Mouse (Mus musculus): Measurements from ENCODE around the gene AI182371. TPM values are rescaled to one million over a fixed set of nuclear protein-coding genes. Genes with fewer than 3 reads are reported as not detected.

AI182371 gene
- polyA plus RNA-seq, 1 experiment from 2014 or later, result 0.47 TPM

GRCm38 (mm10) chr2:35108712-35109111 lies 7.4 kb upstream of the AI182371 start:
- peaks cover 5% of the 10 kb centered on the region; the same call in 1 of the 2 replicates for H3K4me1 ChIP-seq
- 37% methylated on average over 3 of the region's 3 CpGs for WGBS
- peak overlapping the region; percentile 76 for H3K27ac ChIP-seq (replicated peaks)
- no peak for ATAC-seq (ENCODE audit: low FRiP score, low read depth)
- H3K9me3 ChIP-seq, result no peaks in the 10 kb centered on the region
- H3K36me3 ChIP-seq, result no peaks in the 10 kb centered on the region
- peak overlapping the region; percentile 73 for H3K4me2 ChIP-seq (replicated peaks)
- peak overlapping the region; percentile 73 for H3K4me3 ChIP-seq
- peak overlapping the region; percentile 71; the same call in 1 of the 2 replicates for H3K9ac ChIP-seq (replicated peaks)
- no peaks in the 10 kb centered on the region for H3K27me3 ChIP-seq

DNA sequence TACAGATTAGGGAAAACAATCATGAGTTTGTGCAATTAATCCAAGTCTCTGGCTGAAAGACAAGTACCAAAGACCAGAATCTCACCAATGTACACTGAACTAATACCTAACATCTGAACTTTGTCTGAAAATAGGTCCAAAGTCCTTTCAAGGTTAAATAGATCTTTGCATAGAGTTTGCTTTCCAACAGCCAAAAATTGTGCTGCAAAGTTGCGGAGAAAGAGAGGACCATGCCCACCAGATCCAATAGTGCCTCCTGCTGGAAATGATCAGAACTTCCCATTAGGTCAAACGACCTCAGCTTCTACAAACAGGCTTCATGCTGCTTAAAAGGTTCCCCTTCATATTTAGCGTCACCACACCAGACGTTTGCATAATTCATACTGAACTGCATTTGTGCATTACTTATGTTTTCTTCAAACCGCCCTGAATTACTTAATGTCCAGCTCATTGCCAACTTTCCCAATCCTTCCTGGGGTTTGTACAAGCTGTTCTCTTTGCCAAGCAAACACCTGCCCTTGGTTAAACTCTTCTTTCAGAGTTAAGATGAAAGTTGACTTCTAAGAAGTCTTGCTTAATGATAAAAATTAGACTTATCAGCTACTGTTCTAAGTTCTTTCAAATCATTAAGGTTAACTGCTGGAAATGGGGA lies 6.8 kb upstream of the AI182371 start:
- Histone ChIP-seq H3K9ac (replicated peaks) (no peak overlapping the region), H3K9me3 (no peaks in the 10 kb centered on the region), H3K4me1 (peaks cover 5% of the 10 kb centered on the region; the same call in 1 of the 2 replicates), H3K4me2 (replicated peaks) (no peak overlapping the region), H3K4me3 (no peak overlapping the region), H3K27me3 (no peaks in the 10 kb centered on the region), H3K27ac (replicated peaks) (no peak overlapping the region), H3K36me3 (no peaks in the 10 kb centered on the region)
- WGBS, result 52% methylated on average over 5 of the region's 5 CpGs
- ATAC-seq (ENCODE audit: low FRiP score, low read depth), result no peak

DNA sequence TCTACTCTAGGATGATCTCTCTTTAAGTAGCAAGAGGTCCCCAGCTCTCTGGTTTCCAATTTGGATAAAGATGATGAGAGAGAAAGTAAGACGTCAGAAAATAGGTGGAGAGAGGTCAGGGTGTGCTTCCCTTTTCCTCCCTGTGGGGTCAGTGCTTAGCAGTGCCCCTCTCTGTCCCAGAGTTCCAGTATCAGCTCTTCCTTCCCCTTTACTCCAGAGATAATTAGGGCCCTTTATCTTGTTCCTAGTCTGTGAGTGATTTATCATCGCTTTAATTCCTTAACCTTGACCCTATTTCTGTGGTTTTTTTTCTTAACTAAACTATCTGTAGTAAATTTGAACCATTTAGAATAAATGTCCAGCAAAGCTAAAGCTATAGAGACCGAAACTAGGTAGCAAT lies 3.5 kb upstream of the AI182371 start:
- Histone ChIP-seq H3K27ac (replicated peaks) (no peak overlapping the region), H3K4me3 (no peak overlapping the region), H3K4me2 (replicated peaks) (no peak overlapping the region), H3K27me3 (no peaks in the 10 kb centered on the region), H3K36me3 (no peaks in the 10 kb centered on the region), H3K4me1 (0 out of 2 replicates have a peak, but pooled peaks cover under 1% of the 10 kb centered on the region), H3K9me3 (no peaks in the 10 kb centered on the region), H3K9ac (replicated peaks) (no peak overlapping the region)
- ATAC-seq (ENCODE audit: low FRiP score, low read depth), result no peak
- 71% methylated on average over 3 of the region's 3 CpGs for WGBS

DNA sequence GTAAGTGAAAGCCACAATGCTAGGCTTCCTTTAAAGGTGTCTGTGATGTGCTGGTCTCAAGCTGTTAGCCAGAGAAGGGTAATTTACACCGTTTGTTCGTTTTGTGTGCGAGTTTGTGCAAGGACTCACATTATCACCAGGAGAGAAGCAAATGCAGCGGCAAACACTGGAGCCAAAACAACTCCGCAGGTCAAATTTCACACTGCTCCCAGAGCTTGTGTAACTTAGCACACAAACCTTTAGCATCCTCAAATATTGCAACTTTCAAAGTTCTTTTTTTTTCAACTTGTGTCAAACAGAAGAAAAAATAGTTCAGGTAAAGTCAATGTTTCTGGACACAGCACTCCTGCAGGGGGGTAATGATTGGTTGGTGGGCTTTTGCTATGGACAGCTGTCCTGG lies 2.2 kb upstream of the AI182371 start:
- no peak overlapping the region for H3K27ac ChIP-seq (replicated peaks)
- H3K4me1 ChIP-seq, result no peaks in the 10 kb centered on the region
- H3K9me3 ChIP-seq, result no peaks in the 10 kb centered on the region
- H3K4me2 ChIP-seq (replicated peaks), result no peak overlapping the region
- no peak for ATAC-seq (ENCODE audit: low FRiP score, low read depth)
- no peaks in the 10 kb centered on the region for H3K27me3 ChIP-seq
- no peak overlapping the region for H3K9ac ChIP-seq (replicated peaks)
- H3K4me3 ChIP-seq, result no peak overlapping the region
- 78% methylated on average over 5 of the region's 5 CpGs for WGBS
- H3K36me3 ChIP-seq, result no peaks in the 10 kb centered on the region

- no peak for ATAC-seq (ENCODE audit: low FRiP score, low read depth)
- H3K4me1 ChIP-seq, result no peaks in the 10 kb centered on the region
- H3K36me3 ChIP-seq, result no peaks in the 10 kb centered on the region
- no peak overlapping the region for H3K4me3 ChIP-seq
- H3K27me3 ChIP-seq, result no peaks in the 10 kb centered on the region
- no peak overlapping the region for H3K27ac ChIP-seq (replicated peaks)
- no peaks in the 10 kb centered on the region for H3K9me3 ChIP-seq
- no peak overlapping the region for H3K4me2 ChIP-seq (replicated peaks)
- H3K9ac ChIP-seq (replicated peaks), result no peak overlapping the region
Measured at GRCm38 (mm10) chr2:35102777-35103176, 1.4 kb upstream of the AI182371 start.

DNA sequence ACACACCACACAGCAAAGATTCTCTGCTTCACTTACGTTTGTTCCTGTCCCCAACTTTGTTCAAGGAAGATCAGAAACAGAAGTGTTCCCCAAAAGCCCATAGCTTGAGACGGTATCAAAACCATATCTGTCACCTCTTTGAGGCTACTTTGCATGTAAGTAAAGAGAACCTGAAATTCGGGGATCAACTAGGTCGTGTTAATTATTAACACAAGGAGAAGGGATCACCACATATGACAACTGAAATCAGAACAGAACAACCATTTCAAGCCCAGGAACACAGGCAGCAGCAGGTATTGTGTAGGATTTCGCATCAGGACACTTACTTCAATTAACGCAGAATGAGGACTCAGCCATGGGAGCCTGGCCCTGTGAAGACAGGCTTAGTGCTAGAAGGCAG lies 814 bp downstream of the AI182371 start:
- H3K9ac ChIP-seq (replicated peaks), result no peak overlapping the region
- H3K9me3 ChIP-seq, result no peaks in the 10 kb centered on the region
- no peak overlapping the region for H3K27ac ChIP-seq (replicated peaks)
- 86% methylated on average over 6 of the region's 6 CpGs for WGBS
- no peak overlapping the region for H3K4me3 ChIP-seq
- no peaks in the 10 kb centered on the region for H3K27me3 ChIP-seq
- H3K36me3 ChIP-seq, result no peaks in the 10 kb centered on the region
- H3K4me2 ChIP-seq (replicated peaks), result no peak overlapping the region
- no peak for ATAC-seq (ENCODE audit: low FRiP score, low read depth)
- H3K4me1 ChIP-seq, result no peaks in the 10 kb centered on the region

GRCm38 (mm10) chr2:35087418-35087817 lies 13.9 kb downstream of the AI182371 start:
- H3K4me1 ChIP-seq, result no peaks in the 10 kb centered on the region
- ATAC-seq (ENCODE audit: low FRiP score, low read depth), result no peak
- 80% methylated on average over 4 of the region's 4 CpGs for WGBS

GRCm38 (mm10) chr2:35079166-35079565 lies 22.2 kb downstream of the AI182371 start:
- no peak for ATAC-seq (ENCODE audit: low FRiP score, low read depth)
- Histone ChIP-seq H3K36me3 (no peaks in the 10 kb centered on the region), H3K9ac (replicated peaks) (no peak overlapping the region), H3K9me3 (no peaks in the 10 kb centered on the region), H3K27ac (replicated peaks) (no peak overlapping the region), H3K4me1 (no peaks in the 10 kb centered on the region), H3K27me3 (no peaks in the 10 kb centered on the region), H3K4me3 (no peak overlapping the region), H3K4me2 (replicated peaks) (no peak overlapping the region)
- 72% methylated on average over 6 of the region's 6 CpGs for WGBS

More at GRCm38 (mm10) chr2:35087418-35087817, 13.9 kb downstream of the AI182371 start:
- H3K27me3 ChIP-seq, result no peaks in the 10 kb centered on the region
- no peak overlapping the region for H3K27ac ChIP-seq (replicated peaks)
- no peak overlapping the region for H3K9ac ChIP-seq (replicated peaks)
- no peaks in the 10 kb centered on the region for H3K36me3 ChIP-seq
- H3K9me3 ChIP-seq, result no peaks in the 10 kb centered on the region
- H3K4me2 ChIP-seq (replicated peaks), result no peak overlapping the region
- no peak overlapping the region for H3K4me3 ChIP-seq

- no peak for ATAC-seq (ENCODE audit: low FRiP score, low read depth)
Measured at GRCm38 (mm10) chr2:35074328-35074727, 27.0 kb downstream of the AI182371 start.

GRCm38 (mm10) chr2:35072547-35072946 lies 28.8 kb downstream of the AI182371 start:
- Histone ChIP-seq H3K9ac (replicated peaks) (no peak overlapping the region), H3K27ac (replicated peaks) (no peak overlapping the region), H3K4me1 (no peaks in the 10 kb centered on the region), H3K4me2 (replicated peaks) (no peak overlapping the region), H3K4me3 (no peak overlapping the region), H3K27me3 (no peaks in the 10 kb centered on the region), H3K36me3 (no peaks in the 10 kb centered on the region), H3K9me3 (peaks cover 4% of the 10 kb centered on the region; the same call in 1 of the 2 replicates)
- ATAC-seq (ENCODE audit: low FRiP score, low read depth), result no peak
- 80% methylated on average over 2 of the region's 2 CpGs for WGBS

More at GRCm38 (mm10) chr2:35074328-35074727, 27.0 kb downstream of the AI182371 start:
- Histone ChIP-seq H3K36me3 (no peaks in the 10 kb centered on the region), H3K4me3 (no peak overlapping the region), H3K9me3 (peaks cover 4% of the 10 kb centered on the region; the same call in 1 of the 2 replicates), H3K27ac (replicated peaks) (no peak overlapping the region), H3K4me1 (no peaks in the 10 kb centered on the region), H3K4me2 (replicated peaks) (no peak overlapping the region), H3K9ac (replicated peaks) (no peak overlapping the region), H3K27me3 (no peaks in the 10 kb centered on the region)
- 90% methylated on average over 3 of the region's 3 CpGs for WGBS

DNA sequence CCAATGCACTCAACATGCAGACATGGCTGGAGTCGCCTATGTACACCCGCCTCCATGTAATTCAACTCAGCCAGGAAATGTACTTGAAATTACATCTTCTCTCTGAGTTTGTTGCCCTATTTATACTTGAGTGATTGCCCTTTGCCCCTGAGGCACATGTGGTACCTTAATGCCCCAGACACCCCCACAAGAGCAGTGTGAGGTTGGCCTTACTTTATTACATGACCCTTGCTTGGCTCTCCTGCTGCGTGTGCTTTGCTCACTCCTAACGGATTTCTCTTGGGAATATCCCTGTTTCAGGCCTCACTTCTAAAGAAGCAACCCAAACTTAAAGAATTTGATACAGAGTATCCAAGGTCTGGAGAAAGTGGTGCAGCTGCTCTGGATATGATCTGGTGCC lies 31.1 kb downstream of the AI182371 start:
- no peak overlapping the region for H3K27ac ChIP-seq (replicated peaks)
- H3K4me3 ChIP-seq, result no peak overlapping the region
- H3K9me3 ChIP-seq, result peaks cover 4% of the 10 kb centered on the region; the same call in 1 of the 2 replicates
- H3K27me3 ChIP-seq, result no peaks in the 10 kb centered on the region
- H3K4me2 ChIP-seq (replicated peaks), result no peak overlapping the region
- no peaks in the 10 kb centered on the region for H3K4me1 ChIP-seq
- WGBS, result 81% methylated on average over 4 of the region's 4 CpGs
- ATAC-seq (ENCODE audit: low FRiP score, low read depth), result no peak
- no peak overlapping the region for H3K9ac ChIP-seq (replicated peaks)
- H3K36me3 ChIP-seq, result no peaks in the 10 kb centered on the region

- peaks cover 4% of the 10 kb centered on the region; the same call in 1 of the 2 replicates for H3K9me3 ChIP-seq
- H3K27me3 ChIP-seq, result no peaks in the 10 kb centered on the region
- H3K27ac ChIP-seq (replicated peaks), result no peak overlapping the region
- WGBS, result 87% methylated on average over 1 of the region's 1 CpGs
- H3K4me3 ChIP-seq, result no peak overlapping the region
- no peak overlapping the region for H3K4me2 ChIP-seq (replicated peaks)
- H3K9ac ChIP-seq (replicated peaks), result no peak overlapping the region
- no peaks in the 10 kb centered on the region for H3K36me3 ChIP-seq
- H3K4me1 ChIP-seq, result no peaks in the 10 kb centered on the region
- ATAC-seq (ENCODE audit: low FRiP score, low read depth), result no peak
Measured at GRCm38 (mm10) chr2:35069124-35069523, 32.2 kb downstream of the AI182371 start.

DNA sequence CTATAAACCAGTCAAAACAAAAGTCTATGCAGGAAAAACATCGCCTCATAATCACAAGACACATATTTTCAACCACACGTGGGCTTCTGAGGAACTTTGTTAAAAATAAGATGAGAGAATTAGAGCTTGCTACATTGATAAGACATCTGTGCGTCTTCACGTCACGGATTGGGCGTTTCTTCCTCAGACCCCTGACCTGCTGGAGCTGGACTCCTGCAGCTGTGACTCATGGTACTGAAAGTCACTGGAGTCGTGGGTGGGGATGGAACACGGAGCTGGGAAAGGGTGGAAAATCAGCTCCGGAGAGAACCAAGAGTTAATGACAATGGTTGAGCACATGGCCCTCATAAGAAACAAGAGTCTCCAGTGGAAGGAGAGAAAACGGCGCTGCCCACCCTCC lies 34.2 kb downstream of the AI182371 start:
- no peaks in the 10 kb centered on the region for H3K4me1 ChIP-seq
- no peaks in the 10 kb centered on the region for H3K27me3 ChIP-seq
- 92% methylated on average over 11 of the region's 11 CpGs for WGBS
- no peaks in the 10 kb centered on the region for H3K9me3 ChIP-seq
- H3K36me3 ChIP-seq, result no peaks in the 10 kb centered on the region
- no peak overlapping the region for H3K4me3 ChIP-seq
- no peak overlapping the region for H3K9ac ChIP-seq (replicated peaks)
- H3K27ac ChIP-seq (replicated peaks), result no peak overlapping the region
- H3K4me2 ChIP-seq (replicated peaks), result no peak overlapping the region
- ATAC-seq (ENCODE audit: low FRiP score, low read depth), result no peak

Measured in midbrain, embryonic 12.5 days (tissue).